Mouse (Mus musculus): ENCODE results near the gene Spdye4b.

- TF ChIP-seq ZC3H11A (IDR thresholded peaks at IDR 0.05; ENCODE audit: borderline replicate concordance, low read depth, low read length) (no peak), CHD2 (IDR thresholded peaks at IDR 0.05; ENCODE audit: low read depth, low read length) (no peak), HCFC1 (IDR thresholded peaks at IDR 0.05; ENCODE audit: borderline replicate concordance, insufficient read depth, low read length) (no peak), MAFK (IDR thresholded peaks at IDR 0.05; ENCODE audit: insufficient read depth, low read depth, low read length) (no peak)
Measured at GRCm38 (mm10) chr5:143253881-143254486, 73.2 kb downstream of the Spdye4b start.

Measured in ES-E14 (cell line).